Mouse (Mus musculus): ENCODE results near the gene Ccdc138.
A peak's percentile ranks its signal among the peaks of the same experiment; 100 is the strongest.
"Not testable (repeated sequence)": the region's sequence is repeated elsewhere in the genome, so short reads cannot be mapped to it uniquely, and the experiment has no call there.

The Ccdc138 gene

GRCm38 (mm10) chr10:58497320-58498284 lies at the start of gene Ccdc138:
Ccdc138 (plus strand) TSS chr10:58497948.
- peak; percentile 96 for DNase-seq

GRCm38 (mm10) chr10:58451575-58451974 lies 46.2 kb upstream of the Ccdc138 start:
- DNase-seq: no peak

GRCm38 (mm10) chr10:58452185-58452584 lies 45.6 kb upstream of the Ccdc138 start:
- DNase-seq: no peak

GRCm38 (mm10) chr10:58459896-58460295 lies 37.9 kb upstream of the Ccdc138 start:
- peak; percentile 14 for DNase-seq

GRCm38 (mm10) chr10:58477086-58477755 lies 20.5 kb upstream of the Ccdc138 start:
- no peak for DNase-seq

GRCm38 (mm10) chr10:58478071-58478578 lies 19.6 kb upstream of the Ccdc138 start:
- DNase-seq: no peak

- no peak for DNase-seq
These were observed 17.7 kb upstream of the Ccdc138 start for GRCm38 (mm10) chr10:58479954-58480490.

GRCm38 (mm10) chr10:58491031-58491430 lies 6.7 kb upstream of the Ccdc138 start:
- DNase-seq: no peak

GRCm38 (mm10) chr10:58495637-58496036 lies 2.1 kb upstream of the Ccdc138 start:
- no peak for DNase-seq

GRCm38 (mm10) chr10:58496732-58497131 lies 1.0 kb upstream of the Ccdc138 start:
- no peak for DNase-seq

- DNase-seq: no peak
These were observed 768 bp downstream of the Ccdc138 start for GRCm38 (mm10) chr10:58498516-58498915.

- DNase-seq: no peak
These were observed 31.6 kb downstream of the Ccdc138 start for GRCm38 (mm10) chr10:58529358-58529757.

GRCm38 (mm10) chr10:58530896-58531790 lies 33.4 kb downstream of the Ccdc138 start:
- DNase-seq: no peak

GRCm38 (mm10) chr10:58532177-58532576 lies 34.4 kb downstream of the Ccdc138 start:
- no peak for DNase-seq

- not testable (repeated sequence) for DNase-seq
These were observed 38.5 kb downstream of the Ccdc138 start for GRCm38 (mm10) chr10:58536276-58536675.

GRCm38 (mm10) chr10:58540613-58541012 lies 42.9 kb downstream of the Ccdc138 start:
- DNase-seq: no peak

- DNase-seq: peak; percentile 10
These were observed 51.0 kb downstream of the Ccdc138 start for GRCm38 (mm10) chr10:58548739-58549138.

GRCm38 (mm10) chr10:58554693-58555387 lies 57.1 kb downstream of the Ccdc138 start:
- no peak for DNase-seq

GRCm38 (mm10) chr10:58559098-58559497 lies 61.4 kb downstream of the Ccdc138 start:
- peak; percentile 76 for DNase-seq

- DNase-seq: peak; percentile 71
These were observed 62.2 kb downstream of the Ccdc138 start for GRCm38 (mm10) chr10:58559901-58560300.

GRCm38 (mm10) chr10:58560521-58560920 lies 62.8 kb downstream of the Ccdc138 start:
- no peak for DNase-seq

All from lung, postnatal 36 days (tissue).